Mouse (Mus musculus): Measurements from ENCODE around the gene Pde1c. TPM values are rescaled to one million over a fixed set of nuclear protein-coding genes. Genes with fewer than 3 reads are reported as not detected.
"Not testable (repeated sequence)": the region's sequence is repeated elsewhere in the genome, so short reads cannot be mapped to it uniquely, and the experiment has no call there.

The Pde1c gene
- polyA plus RNA-seq (2011; ENCODE audit: insufficient read length, low read depth, missing spikeins): 1.9 and 3.8 TPM in 2 replicates

GRCm38 (mm10) chr6:56568470-56569372 lies at the start of gene Pde1c:
Pde1c (minus strand) TSS chr6:56569103.
- no peak for TF ChIP-seq CTCF (IDR thresholded peaks at IDR 0.05; ENCODE audit: borderline replicate concordance, insufficient read depth, low read length)
- no peak for TF ChIP-seq POLR2A (IDR thresholded peaks at IDR 0.05; ENCODE audit: low read depth, low read length)
- Histone ChIP-seq H3K4me1 (ENCODE audit: control insufficient read depth, insufficient read depth, low read length) (no peaks in the 10 kb centered on the region), H3K4me3 (ENCODE audit: insufficient read depth, low read length) (peak within 1 kb of the TSS; percentile 87)

GRCm38 (mm10) chr6:56616982-56617613 lies 48.2 kb upstream of the Pde1c start:
- Histone ChIP-seq H3K4me3 (ENCODE audit: insufficient read depth, low read length) (no peak overlapping the region), H3K4me1 (ENCODE audit: control insufficient read depth, insufficient read depth, low read length) (no peaks in the 10 kb centered on the region), H3K27ac (ENCODE audit: insufficient read depth, low read length) (no peak overlapping the region)
- TF ChIP-seq CTCF (IDR thresholded peaks at IDR 0.05; ENCODE audit: borderline replicate concordance, insufficient read depth, low read length) (no peak), POLR2A (IDR thresholded peaks at IDR 0.05; ENCODE audit: low read depth, low read length) (no peak)

More at GRCm38 (mm10) chr6:56568470-56569372, at the start of gene Pde1c:
- no peak within 1 kb of the TSS for H3K27ac ChIP-seq (ENCODE audit: insufficient read depth, low read length)

DNA sequence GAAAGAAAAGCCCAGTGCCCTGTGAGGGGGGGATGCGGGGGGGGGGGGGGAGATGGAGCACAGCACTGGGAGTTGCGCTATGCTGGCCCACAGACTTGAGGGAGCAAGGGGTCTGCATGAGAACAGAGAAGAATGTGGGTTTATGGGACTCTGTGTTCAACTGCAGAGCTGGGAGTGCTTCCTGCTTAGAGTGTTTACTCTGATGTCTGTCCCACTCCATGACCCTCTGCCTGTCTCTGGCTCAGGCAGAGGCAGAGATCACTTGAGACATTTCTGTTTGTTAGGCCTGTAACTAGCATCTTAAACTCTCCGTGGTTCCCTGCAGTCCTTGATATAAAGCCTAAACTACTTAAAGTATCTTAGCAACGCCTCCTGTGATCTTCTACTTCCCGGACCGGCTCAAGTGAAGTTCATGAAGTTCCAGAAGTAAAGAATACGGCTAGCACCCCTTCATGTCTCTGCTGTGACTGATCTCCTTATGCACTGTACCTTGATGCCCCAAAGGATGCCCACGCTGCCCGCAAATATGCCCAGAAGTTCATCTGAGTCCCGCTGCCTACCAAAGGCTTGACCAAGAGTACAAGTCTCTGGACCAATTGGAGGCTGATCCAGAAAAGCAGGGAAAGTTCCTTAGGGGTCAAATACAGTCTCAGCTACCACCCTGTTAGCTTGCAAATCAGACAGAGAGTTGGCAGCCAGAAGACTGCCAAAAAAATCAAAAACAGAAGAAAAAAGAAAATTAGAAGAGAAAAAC lies 47.5 kb upstream of the Pde1c start:
- no peak overlapping the region for H3K27ac ChIP-seq (ENCODE audit: insufficient read depth, low read length)

GRCm38 (mm10) chr6:56609529-56609928 lies 40.6 kb upstream of the Pde1c start:
- not testable (repeated sequence) for H3K4me1 ChIP-seq (ENCODE audit: control insufficient read depth, insufficient read depth, low read length); H3K4me3 ChIP-seq (ENCODE audit: insufficient read depth, low read length); H3K27ac ChIP-seq (ENCODE audit: insufficient read depth, low read length)

More for the DNA sequence above, 47.5 kb upstream of the Pde1c start:
- Histone ChIP-seq H3K4me3 (ENCODE audit: insufficient read depth, low read length) (no peak overlapping the region), H3K4me1 (ENCODE audit: control insufficient read depth, insufficient read depth, low read length) (no peaks in the 10 kb centered on the region)
- no peak for TF ChIP-seq POLR2A (IDR thresholded peaks at IDR 0.05; ENCODE audit: low read depth, low read length)
- TF ChIP-seq CTCF (IDR thresholded peaks at IDR 0.05; ENCODE audit: borderline replicate concordance, insufficient read depth, low read length): no peak

DNA sequence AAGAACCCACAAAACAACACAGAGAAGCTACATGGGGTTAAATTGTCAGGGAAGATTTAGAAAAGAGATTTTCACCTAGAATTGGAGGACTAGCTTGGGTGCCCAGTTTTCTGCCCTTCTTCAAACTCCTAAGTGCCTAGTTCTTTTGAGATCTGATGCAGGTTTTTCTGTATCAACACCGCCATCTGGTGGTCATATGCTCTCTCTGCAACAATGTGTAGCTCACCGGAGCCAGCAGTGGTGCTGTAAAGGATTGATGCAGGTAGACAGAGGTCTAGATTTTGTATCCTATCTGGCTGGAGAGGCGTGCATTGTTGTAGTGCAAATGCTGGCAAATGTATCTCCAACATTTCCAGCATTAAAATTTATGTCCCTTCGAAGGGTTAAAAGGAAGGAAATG lies 39.4 kb upstream of the Pde1c start:
- TF ChIP-seq POLR2A (IDR thresholded peaks at IDR 0.05; ENCODE audit: low read depth, low read length) (no peak), CTCF (IDR thresholded peaks at IDR 0.05; ENCODE audit: borderline replicate concordance, insufficient read depth, low read length) (peak; percentile 50; the same call in 1 of the 2 replicates)
- H3K27ac ChIP-seq (ENCODE audit: insufficient read depth, low read length): no peak overlapping the region
- no peak overlapping the region for H3K4me3 ChIP-seq (ENCODE audit: insufficient read depth, low read length)
- no peaks in the 10 kb centered on the region for H3K4me1 ChIP-seq (ENCODE audit: control insufficient read depth, insufficient read depth, low read length)

- Histone ChIP-seq H3K4me1 (ENCODE audit: control insufficient read depth, insufficient read depth, low read length) (no peaks in the 10 kb centered on the region), H3K27ac (ENCODE audit: insufficient read depth, low read length) (no peak overlapping the region), H3K4me3 (ENCODE audit: insufficient read depth, low read length) (no peak overlapping the region)
- TF ChIP-seq CTCF (IDR thresholded peaks at IDR 0.05; ENCODE audit: borderline replicate concordance, insufficient read depth, low read length) (no peak), POLR2A (IDR thresholded peaks at IDR 0.05; ENCODE audit: low read depth, low read length) (no peak)
These were observed 10.7 kb upstream of the Pde1c start for GRCm38 (mm10) chr6:56579568-56579967.

DNA sequence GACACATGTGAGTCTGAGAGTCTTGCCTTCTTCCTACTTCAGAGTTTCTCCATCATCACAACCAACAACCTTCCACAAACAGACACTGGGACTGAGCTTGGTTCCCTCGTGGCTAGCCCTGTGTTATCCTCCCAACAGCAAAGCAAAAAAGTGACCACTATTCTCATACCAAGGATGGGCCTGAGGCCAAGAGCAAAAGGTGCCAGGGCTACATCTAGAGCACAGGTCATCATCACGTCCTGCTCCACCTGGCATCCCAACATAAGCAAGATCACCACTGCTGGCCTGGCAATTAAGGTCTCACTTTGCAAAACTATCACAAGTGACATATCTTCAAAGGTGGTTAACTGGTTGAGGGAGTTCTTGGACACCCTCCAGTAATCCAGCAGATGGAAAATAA lies 8.0 kb downstream of the Pde1c start:
- Histone ChIP-seq H3K4me1 (ENCODE audit: control insufficient read depth, insufficient read depth, low read length) (no peaks in the 10 kb centered on the region), H3K4me3 (ENCODE audit: insufficient read depth, low read length) (no peak overlapping the region), H3K27ac (ENCODE audit: insufficient read depth, low read length) (no peak overlapping the region)
- no peak for TF ChIP-seq CTCF (IDR thresholded peaks at IDR 0.05; ENCODE audit: borderline replicate concordance, insufficient read depth, low read length)
- no peak for TF ChIP-seq POLR2A (IDR thresholded peaks at IDR 0.05; ENCODE audit: low read depth, low read length)

DNA sequence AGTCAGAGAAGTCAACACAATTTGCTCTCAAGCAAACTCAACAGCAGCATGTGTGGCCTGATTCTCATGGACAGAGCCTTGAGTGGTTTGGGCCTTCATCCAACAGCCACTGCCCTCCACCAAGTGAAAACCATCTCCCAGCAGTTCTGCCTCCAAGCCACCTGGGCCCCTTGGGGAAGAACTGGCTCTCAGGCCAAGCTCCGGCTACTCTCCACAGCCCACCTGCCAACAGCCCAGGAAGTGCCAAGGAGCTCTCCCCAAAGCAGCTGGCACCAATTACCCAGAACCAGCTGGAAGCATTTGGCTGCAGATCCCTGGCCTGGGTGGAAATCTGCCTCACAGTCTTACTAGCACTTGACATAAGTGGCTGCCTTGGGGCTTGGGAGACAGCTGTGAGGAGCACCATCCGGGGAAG lies 8.4 kb downstream of the Pde1c start:
- TF ChIP-seq CTCF (IDR thresholded peaks at IDR 0.05; ENCODE audit: borderline replicate concordance, insufficient read depth, low read length) (no peak), POLR2A (IDR thresholded peaks at IDR 0.05; ENCODE audit: low read depth, low read length) (no peak)
- no peaks in the 10 kb centered on the region for H3K4me1 ChIP-seq (ENCODE audit: control insufficient read depth, insufficient read depth, low read length)
- no peak overlapping the region for H3K4me3 ChIP-seq (ENCODE audit: insufficient read depth, low read length)
- no peak overlapping the region for H3K27ac ChIP-seq (ENCODE audit: insufficient read depth, low read length)

DNA sequence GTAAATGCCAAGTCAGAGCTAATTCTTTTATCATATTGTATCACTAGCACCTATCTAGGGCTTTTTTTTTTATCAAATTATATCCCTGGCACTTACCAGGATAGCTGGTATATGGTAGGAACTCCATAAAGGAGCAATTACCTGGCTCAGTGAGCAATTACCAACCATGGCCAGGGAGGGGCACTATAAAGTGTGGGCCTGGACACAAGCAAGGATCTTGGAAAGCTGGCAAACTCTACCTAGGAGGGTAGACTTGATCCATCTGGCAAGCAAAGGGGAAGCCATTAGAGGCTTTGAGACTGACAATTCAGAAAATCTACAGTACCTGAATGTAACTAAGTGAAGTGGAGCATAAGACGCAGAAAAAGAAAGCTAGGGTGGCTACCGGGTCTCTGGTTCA lies 10.2 kb downstream of the Pde1c start:
- no peaks in the 10 kb centered on the region for H3K4me1 ChIP-seq (ENCODE audit: control insufficient read depth, insufficient read depth, low read length)
- H3K27ac ChIP-seq (ENCODE audit: insufficient read depth, low read length): no peak overlapping the region
- no peak for TF ChIP-seq POLR2A (IDR thresholded peaks at IDR 0.05; ENCODE audit: low read depth, low read length)
- TF ChIP-seq CTCF (IDR thresholded peaks at IDR 0.05; ENCODE audit: borderline replicate concordance, insufficient read depth, low read length): no peak
- H3K4me3 ChIP-seq (ENCODE audit: insufficient read depth, low read length): no peak overlapping the region

Data from embryonic fibroblast, embryonic 13.5 days (primary cell).